Mouse (Mus musculus): ENCODE data around the gene Spry1.

Spry1 gene

GRCm38 (mm10) chr3:37641796-37642680 is 2.3 kb downstream of the Spry1 start:
- DNase-seq (ENCODE audit: inconsistent age in 2 of 2, low spot score in 1 of 2): peak in 1 of 2 experiments; percentile 60

GRCm38 (mm10) chr3:37642681-37643214 is 3.0 kb downstream of the Spry1 start:
- peak; percentile 42 to 51 for DNase-seq (ENCODE audit: inconsistent age in 2 of 2, low spot score in 1 of 2)

GRCm38 (mm10) chr3:37643411-37643810 is 3.7 kb downstream of the Spry1 start:
- no peak for DNase-seq (ENCODE audit: inconsistent age in 2 of 2, low spot score in 1 of 2)

GRCm38 (mm10) chr3:37643903-37644302 is 4.2 kb downstream of the Spry1 start:
- DNase-seq (ENCODE audit: inconsistent age in 2 of 2, low spot score in 1 of 2): no peak

GRCm38 (mm10) chr3:37645061-37645460 is 5.3 kb downstream of the Spry1 start:
- DNase-seq (ENCODE audit: inconsistent age in 2 of 2, low spot score in 1 of 2): no peak

- DNase-seq (ENCODE audit: inconsistent age in 2 of 2, low spot score in 1 of 2): no peak
Observed at GRCm38 (mm10) chr3:37646221-37646620, 6.5 kb downstream of the Spry1 start.

GRCm38 (mm10) chr3:37647225-37647624 is 7.5 kb downstream of the Spry1 start:
- DNase-seq (ENCODE audit: inconsistent age in 2 of 2, low spot score in 1 of 2): no peak

- DNase-seq (ENCODE audit: inconsistent age in 2 of 2, low spot score in 1 of 2): no peak
Observed at GRCm38 (mm10) chr3:37648244-37648643, 8.5 kb downstream of the Spry1 start.

GRCm38 (mm10) chr3:37649281-37649680 is 9.5 kb downstream of the Spry1 start:
- no peak for DNase-seq (ENCODE audit: inconsistent age in 2 of 2, low spot score in 1 of 2)

- no peak for DNase-seq (ENCODE audit: inconsistent age in 2 of 2, low spot score in 1 of 2)
Observed at GRCm38 (mm10) chr3:37652537-37652936, 12.8 kb downstream of the Spry1 start.

GRCm38 (mm10) chr3:37653935-37654729 is 14.4 kb downstream of the Spry1 start:
- DNase-seq (ENCODE audit: inconsistent age in 2 of 2, low spot score in 1 of 2): peak; percentile 61 to 76

- no peak for DNase-seq (ENCODE audit: inconsistent age in 2 of 2, low spot score in 1 of 2)
Observed at GRCm38 (mm10) chr3:37654787-37655186, 15.0 kb downstream of the Spry1 start.

GRCm38 (mm10) chr3:37655933-37656633 is 16.3 kb downstream of the Spry1 start:
- DNase-seq (ENCODE audit: inconsistent age in 2 of 2, low spot score in 1 of 2): peak in 1 of 2 experiments; percentile 30

GRCm38 (mm10) chr3:37657009-37657408 is 17.3 kb downstream of the Spry1 start:
- DNase-seq (ENCODE audit: inconsistent age in 2 of 2, low spot score in 1 of 2): no peak

GRCm38 (mm10) chr3:37658155-37658554 is 18.4 kb downstream of the Spry1 start:
- DNase-seq (ENCODE audit: inconsistent age in 2 of 2, low spot score in 1 of 2): peak in 1 of 2 experiments; percentile 60

- DNase-seq (ENCODE audit: inconsistent age in 2 of 2, low spot score in 1 of 2): no peak
Observed at GRCm38 (mm10) chr3:37659621-37660020, 19.9 kb downstream of the Spry1 start.

GRCm38 (mm10) chr3:37666291-37667118 is 26.8 kb downstream of the Spry1 start:
- peak in 1 of 2 experiments; percentile 51 for DNase-seq (ENCODE audit: inconsistent age in 2 of 2, low spot score in 1 of 2)

GRCm38 (mm10) chr3:37667119-37667467 is 27.3 kb downstream of the Spry1 start:
- no peak for DNase-seq (ENCODE audit: inconsistent age in 2 of 2, low spot score in 1 of 2)

- no peak for DNase-seq (ENCODE audit: inconsistent age in 2 of 2, low spot score in 1 of 2)
Observed at GRCm38 (mm10) chr3:37667736-37668135, 28.0 kb downstream of the Spry1 start.

- no peak for DNase-seq (ENCODE audit: inconsistent age in 2 of 2, low spot score in 1 of 2)
Observed at GRCm38 (mm10) chr3:37668652-37669051, 28.9 kb downstream of the Spry1 start.

Data from adrenal gland, adult (tissue).